Mouse (Mus musculus) cerebellum, adult 2 months (tissue): ENCODE data around the gene Agpat2.

Source experiments
- CTCF ChIP-seq: fragments of 200-500 bp; IDR thresholded peaks from 2 replicates; pipeline ENCODE4 v1.5.1; 2011; ENCODE audit warnings: low read depth, mild to moderate bottlenecking, control low read depth, low read length, moderate library complexity, borderline replicate concordance; ENCODE audit not compliant: insufficient read depth
- POLR2A ChIP-seq: fragments of 200-500 bp; IDR thresholded peaks from 2 replicates; pipeline ENCODE4 v1.6.1; 2011; ENCODE audit warnings: low read length, control low read depth, borderline replicate concordance; ENCODE audit not compliant: insufficient read depth

- TF ChIP-seq CTCF, result no peak
- no peak for TF ChIP-seq POLR2A
Observed at GRCm38 (mm10) chr2:26626081-26626480, 21.9 kb upstream of the Agpat2 start.
